Mouse (Mus musculus) hindbrain, embryonic 13.5 days (tissue): ENCODE measurements around the gene Snx29. TPM values are rescaled to one million over a fixed set of nuclear protein-coding genes. Genes with fewer than 3 reads are reported as not detected.

Experiments used
- ATAC-seq: fragments of 200-750 bp; cut with Nextera tagmentation; 2 replicates; pipeline ENCODE4 v1.8.0; 2017; ENCODE audit warnings: moderate TSS enrichment; ENCODE audit not compliant: low FRiP score
- H3K27ac ChIP-seq: fragments of 300-500 bp; sonication (generic); 2 replicates; pipeline ENCODE4 v1.5.1; 2015; ENCODE audit warnings: inconsistent platforms, mild to moderate bottlenecking, moderate library complexity
- H3K27me3 ChIP-seq: fragments of 300-500 bp; sonication (generic); 2 replicates; pipeline ENCODE4 v1.6.1; 2015; ENCODE audit warnings: mild to moderate bottlenecking, inconsistent platforms
- H3K36me3 ChIP-seq: fragments of 300-500 bp; sonication (generic); 2 replicates; pipeline ENCODE4 v1.6.1; 2015; ENCODE audit warnings: mild to moderate bottlenecking, inconsistent platforms
- H3K4me1 ChIP-seq: fragments of 300-500 bp; sonication (generic); replicated peaks from 2 replicates; pipeline ENCODE4 v1.6.1; 2015; ENCODE audit warnings: inconsistent platforms
- H3K4me2 ChIP-seq: fragments of 300-500 bp; sonication (generic); 2 replicates; pipeline ENCODE4 v1.6.1; 2015; ENCODE audit warnings: inconsistent platforms, mild to moderate bottlenecking, moderate library complexity
- H3K4me3 ChIP-seq: fragments of 300-500 bp; sonication (generic); 2 replicates; pipeline ENCODE4 v1.5.1; 2015; ENCODE audit warnings: mild to moderate bottlenecking, inconsistent platforms
- H3K9ac ChIP-seq: fragments of 300-500 bp; sonication (generic); 2 replicates; pipeline ENCODE4 v1.6.1; 2015; ENCODE audit warnings: mild to moderate bottlenecking, inconsistent platforms
- H3K9me3 ChIP-seq: fragments of 300-500 bp; sonication (generic); 2 replicates; pipeline ENCODE4 v1.6.1; 2016; ENCODE audit warnings: inconsistent platforms
- WGBS: fragments of 180-500 bp; shearing (Covaris S2); methylation state at CpG from one replicate; pipeline ENCODE4 v1.1.7; 2015; 5-methylcytosine and 5-hydroxymethylcytosine counted together
- polyA plus RNA-seq: library from polyadenylated mRNA; unstranded; fragments of >200 nt; fragmentation: Nextera tagmentation; extraction: Ambion mirVana; gene quantifications from 2 replicates; pipeline ENCODE4 v1.2.1, GENCODE M21; 2015

Snx29 gene
- polyA plus RNA-seq, 1 experiment from 2014 or later, result 22.7 TPM

GRCm38 (mm10) chr16:11697710-11698357 is 375.1 kb downstream of the Snx29 start:
- no peak overlapping the region for H3K4me2 ChIP-seq
- H3K4me1 ChIP-seq, result peaks cover 17% of the 10 kb centered on the region
- H3K4me3 ChIP-seq, result no peak overlapping the region
- H3K27ac ChIP-seq, result no peak overlapping the region
- H3K36me3 ChIP-seq, result no peaks in the 10 kb centered on the region; the same call in 1 of the 2 replicates
- no peak overlapping the region for H3K9ac ChIP-seq
- 0 out of 2 replicates have a peak, but pooled peaks have one; percentile 59 for ATAC-seq
- H3K9me3 ChIP-seq, result no peaks in the 10 kb centered on the region
- no peaks in the 10 kb centered on the region for H3K27me3 ChIP-seq
- 68% methylated on average over 8 of the region's 8 CpGs for WGBS

- WGBS, result 89% methylated on average over 1 of the region's 1 CpGs
- Histone ChIP-seq H3K27ac (no peak overlapping the region), H3K9me3 (no peaks in the 10 kb centered on the region), H3K4me2 (no peak overlapping the region), H3K4me1 (no peaks in the 10 kb centered on the region; the same call in 1 of the 2 replicates), H3K27me3 (no peaks in the 10 kb centered on the region), H3K36me3 (no peaks in the 10 kb centered on the region; the same call in 1 of the 2 replicates), H3K4me3 (no peak overlapping the region), H3K9ac (no peak overlapping the region)
- ATAC-seq, result no peak
Observed at GRCm38 (mm10) chr16:11701579-11701978, 378.9 kb downstream of the Snx29 start.

- Histone ChIP-seq H3K27me3 (no peaks in the 10 kb centered on the region), H3K27ac (no peak overlapping the region), H3K9ac (no peak overlapping the region), H3K36me3 (no peaks in the 10 kb centered on the region; the same call in 1 of the 2 replicates), H3K4me2 (no peak overlapping the region), H3K4me3 (no peak overlapping the region), H3K9me3 (no peaks in the 10 kb centered on the region), H3K4me1 (no peaks in the 10 kb centered on the region)
- ATAC-seq, result no peak
- 58% methylated on average over 5 of the region's 5 CpGs for WGBS
Observed at GRCm38 (mm10) chr16:11704096-11704495, 381.4 kb downstream of the Snx29 start.

GRCm38 (mm10) chr16:11705456-11705855 is 382.7 kb downstream of the Snx29 start:
- no peak overlapping the region for H3K9ac ChIP-seq
- ATAC-seq, result no peak
- no peaks in the 10 kb centered on the region for H3K36me3 ChIP-seq
- H3K27ac ChIP-seq, result no peak overlapping the region
- WGBS, result 77% methylated on average over 4 of the region's 4 CpGs
- H3K4me3 ChIP-seq, result no peak overlapping the region
- no peaks in the 10 kb centered on the region for H3K9me3 ChIP-seq
- H3K4me2 ChIP-seq, result no peak overlapping the region
- no peaks in the 10 kb centered on the region for H3K27me3 ChIP-seq
- peaks cover 10% of the 10 kb centered on the region for H3K4me1 ChIP-seq

GRCm38 (mm10) chr16:11708097-11708496 is 385.4 kb downstream of the Snx29 start:
- Histone ChIP-seq H3K36me3 (no peaks in the 10 kb centered on the region), H3K27me3 (no peaks in the 10 kb centered on the region), H3K4me3 (no peak overlapping the region), H3K9me3 (no peaks in the 10 kb centered on the region), H3K9ac (no peak overlapping the region), H3K4me1 (peaks cover 18% of the 10 kb centered on the region), H3K27ac (no peak overlapping the region), H3K4me2 (no peak overlapping the region)
- no peak for ATAC-seq
- WGBS, result 95% methylated on average over 2 of the region's 2 CpGs

- Histone ChIP-seq H3K4me2 (no peak overlapping the region), H3K27ac (peak overlapping the region; percentile 76), H3K36me3 (no peaks in the 10 kb centered on the region), H3K27me3 (no peaks in the 10 kb centered on the region), H3K4me1 (peaks cover 22% of the 10 kb centered on the region), H3K9ac (no peak overlapping the region), H3K9me3 (no peaks in the 10 kb centered on the region), H3K4me3 (no peak overlapping the region)
- no peak for ATAC-seq
- WGBS, result 71% methylated on average over 4 of the region's 4 CpGs
Observed at GRCm38 (mm10) chr16:11709382-11709781, 386.7 kb downstream of the Snx29 start.

GRCm38 (mm10) chr16:11709999-11710667 is 387.4 kb downstream of the Snx29 start:
- peak; percentile 82 for ATAC-seq
- H3K27ac ChIP-seq, result peak overlapping the region; percentile 76
- no peaks in the 10 kb centered on the region for H3K9me3 ChIP-seq
- H3K4me1 ChIP-seq, result peaks cover 22% of the 10 kb centered on the region
- H3K9ac ChIP-seq, result no peak overlapping the region
- H3K4me3 ChIP-seq, result no peak overlapping the region
- no peaks in the 10 kb centered on the region for H3K27me3 ChIP-seq
- no peak overlapping the region for H3K4me2 ChIP-seq
- 39% methylated on average over 5 of the region's 5 CpGs for WGBS
- H3K36me3 ChIP-seq, result no peaks in the 10 kb centered on the region

GRCm38 (mm10) chr16:11713265-11713865 is 390.7 kb downstream of the Snx29 start:
- Histone ChIP-seq H3K27me3 (no peaks in the 10 kb centered on the region), H3K4me3 (no peak overlapping the region), H3K36me3 (peaks cover 9% of the 10 kb centered on the region; the same call in 1 of the 2 replicates), H3K9me3 (no peaks in the 10 kb centered on the region), H3K4me1 (peaks cover 22% of the 10 kb centered on the region), H3K9ac (no peak overlapping the region), H3K27ac (no peak overlapping the region), H3K4me2 (no peak overlapping the region)
- 45% methylated on average over 2 of the region's 2 CpGs for WGBS
- ATAC-seq, result no peak

GRCm38 (mm10) chr16:11716932-11717331 is 394.2 kb downstream of the Snx29 start:
- no peak for ATAC-seq
- H3K4me3 ChIP-seq, result no peak overlapping the region
- H3K36me3 ChIP-seq, result peaks cover 16% of the 10 kb centered on the region; the same call in 1 of the 2 replicates
- H3K4me1 ChIP-seq, result peaks cover 8% of the 10 kb centered on the region; the same call in 1 of the 2 replicates
- no peak overlapping the region for H3K27ac ChIP-seq
- no peaks in the 10 kb centered on the region for H3K27me3 ChIP-seq
- WGBS, result 95% methylated on average over 1 of the region's 1 CpGs
- no peaks in the 10 kb centered on the region for H3K9me3 ChIP-seq
- H3K9ac ChIP-seq, result no peak overlapping the region
- H3K4me2 ChIP-seq, result no peak overlapping the region

GRCm38 (mm10) chr16:11725901-11726300 is 403.2 kb downstream of the Snx29 start:
- H3K9ac ChIP-seq, result no peak overlapping the region
- no peaks in the 10 kb centered on the region for H3K36me3 ChIP-seq
- no peak for ATAC-seq
- no peak overlapping the region for H3K4me2 ChIP-seq
- H3K4me1 ChIP-seq, result no peaks in the 10 kb centered on the region
- H3K9me3 ChIP-seq, result no peaks in the 10 kb centered on the region
- H3K27ac ChIP-seq, result no peak overlapping the region
- H3K27me3 ChIP-seq, result no peaks in the 10 kb centered on the region
- no peak overlapping the region for H3K4me3 ChIP-seq
- 91% methylated on average over 2 of the region's 2 CpGs for WGBS

GRCm38 (mm10) chr16:11727331-11727730 is 404.6 kb downstream of the Snx29 start:
- Histone ChIP-seq H3K4me2 (no peak overlapping the region), H3K27ac (no peak overlapping the region), H3K9ac (no peak overlapping the region), H3K4me3 (no peak overlapping the region), H3K4me1 (no peaks in the 10 kb centered on the region), H3K27me3 (no peaks in the 10 kb centered on the region), H3K36me3 (no peaks in the 10 kb centered on the region), H3K9me3 (no peaks in the 10 kb centered on the region)
- no peak for ATAC-seq
- WGBS, result 93% methylated on average over 9 of the region's 9 CpGs

- 84% methylated on average over 3 of the region's 3 CpGs for WGBS
- H3K4me1 ChIP-seq, result no peaks in the 10 kb centered on the region
- H3K4me3 ChIP-seq, result no peak overlapping the region
- no peak overlapping the region for H3K27ac ChIP-seq
- H3K36me3 ChIP-seq, result no peaks in the 10 kb centered on the region
- H3K27me3 ChIP-seq, result no peaks in the 10 kb centered on the region
- ATAC-seq, result no peak
- no peak overlapping the region for H3K9ac ChIP-seq
- no peak overlapping the region for H3K4me2 ChIP-seq
- H3K9me3 ChIP-seq, result no peaks in the 10 kb centered on the region
Observed at GRCm38 (mm10) chr16:11728131-11728530, 405.4 kb downstream of the Snx29 start.
